Mouse (Mus musculus) stomach, embryonic 16.5 days (tissue): ENCODE data around the gene Ankfn1. TPM values are rescaled to one million over a fixed set of nuclear protein-coding genes. Genes with fewer than 3 reads are reported as not detected.

Experiments used
- ATAC-seq: fragments of 200-750 bp; cut with Nextera tagmentation; 2 replicates; pipeline ENCODE4 v1.8.0; 2017; ENCODE audit warnings: moderate number of reproducible peaks, moderate TSS enrichment; ENCODE audit not compliant: insufficient read depth, low FRiP score
- H3K27ac ChIP-seq: fragments of 300-500 bp; sonication (generic); 2 replicates; pipeline ENCODE4 v1.5.1; 2014; ENCODE audit warnings: low read length
- H3K27me3 ChIP-seq: fragments of 300-500 bp; sonication (generic); 2 replicates; pipeline ENCODE4 v1.6.1; 2014; ENCODE audit warnings: low read length, control low read depth, mixed read lengths; ENCODE audit not compliant: control insufficient read depth, insufficient read depth
- H3K36me3 ChIP-seq: fragments of 300-500 bp; sonication (generic); 2 replicates; pipeline ENCODE4 v1.6.1; 2014; ENCODE audit warnings: low read length; ENCODE audit not compliant: control insufficient read depth, insufficient read depth
- H3K4me1 ChIP-seq: fragments of 300-500 bp; sonication (generic); 2 replicates; pipeline ENCODE4 v1.6.1; 2014; ENCODE audit warnings: low read length, control low read depth, mixed read lengths; ENCODE audit not compliant: control insufficient read depth, insufficient read depth
- H3K4me2 ChIP-seq: fragments of 300-500 bp; sonication (generic); 2 replicates; pipeline ENCODE4 v1.6.1; 2014; ENCODE audit warnings: low read depth, low read length, mixed read lengths
- H3K4me3 ChIP-seq: fragments of 300-500 bp; sonication (generic); replicated peaks from 2 replicates; pipeline ENCODE4 v1.5.1; 2014; ENCODE audit warnings: mild to moderate bottlenecking, low read length
- H3K9ac ChIP-seq: fragments of 300-500 bp; sonication (generic); 2 replicates; pipeline ENCODE4 v1.6.1; 2014; ENCODE audit warnings: low read length
- H3K9me3 ChIP-seq: fragments of 300-500 bp; sonication (generic); replicated peaks from 2 replicates; pipeline ENCODE4 v1.6.1; 2016; ENCODE audit warnings: low read length, control low read depth; ENCODE audit not compliant: control insufficient read depth
- WGBS: fragments of 180-500 bp; shearing (Covaris S2); extraction: QIAGEN DNeasy Blood & Tissue Kit; methylation state at CpG from one replicate; pipeline ENCODE4 v1.1.7; 2014; 5-methylcytosine and 5-hydroxymethylcytosine counted together
- polyA plus RNA-seq: library from polyadenylated mRNA; unstranded; fragments of >200 nt; fragmentation: Nextera tagmentation; extraction: Ambion mirVana; gene quantifications from 2 replicates; pipeline ENCODE4 v1.2.1, GENCODE M21; 2015

The Ankfn1 gene
- polyA plus RNA-seq, 1 experiment from 2014 or later = 0.27 TPM

GRCm38 (mm10) chr11:89656556-89656955 lies 120.9 kb downstream of the Ankfn1 start:
- Histone ChIP-seq H3K27ac (no peak overlapping the region), H3K4me3 (no peak overlapping the region), H3K4me2 (no peak overlapping the region), H3K4me1 (no peaks in the 10 kb centered on the region), H3K27me3 (no peaks in the 10 kb centered on the region), H3K9ac (no peak overlapping the region), H3K9me3 (no peaks in the 10 kb centered on the region), H3K36me3 (no peaks in the 10 kb centered on the region)
- ATAC-seq = no peak

GRCm38 (mm10) chr11:89635740-89636139 lies 141.7 kb downstream of the Ankfn1 start:
- Histone ChIP-seq H3K4me3 (no peak overlapping the region), H3K27me3 (no peaks in the 10 kb centered on the region), H3K36me3 (no peaks in the 10 kb centered on the region), H3K27ac (no peak overlapping the region), H3K9ac (no peak overlapping the region), H3K4me2 (no peak overlapping the region), H3K9me3 (no peaks in the 10 kb centered on the region), H3K4me1 (no peaks in the 10 kb centered on the region)
- 87% methylated on average over 1 of the region's 1 CpGs for WGBS
- ATAC-seq = no peak

- no peak overlapping the region for H3K4me3 ChIP-seq
- WGBS = 80% methylated on average over 2 of the region's 2 CpGs
- H3K9ac ChIP-seq = no peak overlapping the region
- H3K4me1 ChIP-seq = no peaks in the 10 kb centered on the region
- H3K27me3 ChIP-seq = no peaks in the 10 kb centered on the region
- no peak for ATAC-seq
- no peak overlapping the region for H3K27ac ChIP-seq
- no peaks in the 10 kb centered on the region for H3K9me3 ChIP-seq
- no peak overlapping the region for H3K4me2 ChIP-seq
- no peaks in the 10 kb centered on the region for H3K36me3 ChIP-seq
Measured at GRCm38 (mm10) chr11:89631315-89631714, 146.1 kb downstream of the Ankfn1 start.

GRCm38 (mm10) chr11:89628562-89628961 lies 148.9 kb downstream of the Ankfn1 start:
- no peak overlapping the region for H3K9ac ChIP-seq
- ATAC-seq = no peak
- no peaks in the 10 kb centered on the region for H3K9me3 ChIP-seq
- H3K27ac ChIP-seq = no peak overlapping the region
- H3K36me3 ChIP-seq = no peaks in the 10 kb centered on the region
- no peak overlapping the region for H3K4me3 ChIP-seq
- 75% methylated on average over 6 of the region's 6 CpGs for WGBS
- no peak overlapping the region for H3K4me2 ChIP-seq
- no peaks in the 10 kb centered on the region for H3K27me3 ChIP-seq
- H3K4me1 ChIP-seq = no peaks in the 10 kb centered on the region

GRCm38 (mm10) chr11:89627232-89627631 lies 150.2 kb downstream of the Ankfn1 start:
- H3K4me1 ChIP-seq = no peaks in the 10 kb centered on the region
- no peak overlapping the region for H3K9ac ChIP-seq
- no peaks in the 10 kb centered on the region for H3K36me3 ChIP-seq
- ATAC-seq = no peak
- H3K4me3 ChIP-seq = no peak overlapping the region
- H3K27ac ChIP-seq = no peak overlapping the region
- no peak overlapping the region for H3K4me2 ChIP-seq
- H3K27me3 ChIP-seq = no peaks in the 10 kb centered on the region
- no peaks in the 10 kb centered on the region for H3K9me3 ChIP-seq

- Histone ChIP-seq H3K27me3 (no peaks in the 10 kb centered on the region), H3K27ac (no peak overlapping the region), H3K4me3 (no peak overlapping the region), H3K4me1 (no peaks in the 10 kb centered on the region), H3K9ac (no peak overlapping the region), H3K9me3 (no peaks in the 10 kb centered on the region), H3K36me3 (no peaks in the 10 kb centered on the region), H3K4me2 (no peak overlapping the region)
- 84% methylated on average over 13 of the region's 13 CpGs for WGBS
- ATAC-seq = no peak
Measured at GRCm38 (mm10) chr11:89623698-89624445, 153.6 kb downstream of the Ankfn1 start.

GRCm38 (mm10) chr11:89619955-89620354 lies 157.5 kb downstream of the Ankfn1 start:
- Histone ChIP-seq H3K4me3 (no peak overlapping the region), H3K9me3 (no peaks in the 10 kb centered on the region), H3K27ac (no peak overlapping the region), H3K27me3 (no peaks in the 10 kb centered on the region), H3K9ac (no peak overlapping the region), H3K4me2 (no peak overlapping the region), H3K36me3 (no peaks in the 10 kb centered on the region), H3K4me1 (no peaks in the 10 kb centered on the region)
- no peak for ATAC-seq

GRCm38 (mm10) chr11:89615806-89616205 lies 161.6 kb downstream of the Ankfn1 start:
- 84% methylated on average over 2 of the region's 2 CpGs for WGBS
- H3K27me3 ChIP-seq = no peaks in the 10 kb centered on the region
- ATAC-seq = no peak
- H3K9ac ChIP-seq = no peak overlapping the region
- H3K36me3 ChIP-seq = no peaks in the 10 kb centered on the region
- no peak overlapping the region for H3K4me2 ChIP-seq
- H3K27ac ChIP-seq = no peak overlapping the region
- no peaks in the 10 kb centered on the region for H3K4me1 ChIP-seq
- H3K4me3 ChIP-seq = no peak overlapping the region
- H3K9me3 ChIP-seq = no peaks in the 10 kb centered on the region

- no peak overlapping the region for H3K27ac ChIP-seq
- no peaks in the 10 kb centered on the region for H3K9me3 ChIP-seq
- H3K4me1 ChIP-seq = no peaks in the 10 kb centered on the region
- WGBS = 69% methylated on average over 3 of the region's 3 CpGs
- no peaks in the 10 kb centered on the region for H3K36me3 ChIP-seq
- H3K4me2 ChIP-seq = no peak overlapping the region
- no peaks in the 10 kb centered on the region for H3K27me3 ChIP-seq
- no peak overlapping the region for H3K9ac ChIP-seq
- H3K4me3 ChIP-seq = no peak overlapping the region
- no peak for ATAC-seq
Measured at GRCm38 (mm10) chr11:89611596-89611995, 165.9 kb downstream of the Ankfn1 start.
